Mouse (Mus musculus): ENCODE data around the gene Nxph3. TPM values are rescaled to one million over a fixed set of nuclear protein-coding genes. Genes with fewer than 3 reads are reported as not detected.
"Not testable (repeated sequence)": the region's sequence is repeated elsewhere in the genome, so short reads cannot be mapped to it uniquely, and the experiment has no call there.

The Nxph3 gene
- polyA plus RNA-seq, 1 experiment, result 1.6 TPM

- DNase-seq (ENCODE audit: low read depth), result no peak
These were observed 4.9 kb upstream of the Nxph3 start for GRCm38 (mm10) chr11:95519299-95519698.

- DNase-seq (ENCODE audit: low read depth), result no peak
These were observed 2.8 kb upstream of the Nxph3 start for GRCm38 (mm10) chr11:95517162-95517561.

GRCm38 (mm10) chr11:95516491-95516911 lies 2.1 kb upstream of the Nxph3 start:
- DNase-seq (ENCODE audit: low read depth), result no peak

GRCm38 (mm10) chr11:95515376-95516323 lies 1.3 kb upstream of the Nxph3 start:
- DNase-seq (ENCODE audit: low read depth), result no peak

GRCm38 (mm10) chr11:95513461-95514297 lies 691 bp downstream of the Nxph3 start:
- no peak for DNase-seq (ENCODE audit: low read depth)

- DNase-seq (ENCODE audit: low read depth), result no peak
These were observed 2.0 kb downstream of the Nxph3 start for GRCm38 (mm10) chr11:95512383-95512782.

- DNase-seq (ENCODE audit: low read depth), result no peak
These were observed 2.5 kb downstream of the Nxph3 start for GRCm38 (mm10) chr11:95511919-95512318.

GRCm38 (mm10) chr11:95510631-95511030 lies 3.7 kb downstream of the Nxph3 start:
- no peak for DNase-seq (ENCODE audit: low read depth)

GRCm38 (mm10) chr11:95509126-95509717 lies 5.1 kb downstream of the Nxph3 start:
- no peak for DNase-seq (ENCODE audit: low read depth)

- no peak for DNase-seq (ENCODE audit: low read depth)
These were observed 6.0 kb downstream of the Nxph3 start for GRCm38 (mm10) chr11:95508211-95508926.

GRCm38 (mm10) chr11:95507785-95508184 lies 6.6 kb downstream of the Nxph3 start:
- DNase-seq (ENCODE audit: low read depth), result no peak

GRCm38 (mm10) chr11:95507041-95507716 lies 7.2 kb downstream of the Nxph3 start:
- peak; percentile 40 for DNase-seq (ENCODE audit: low read depth)

- no peak for DNase-seq (ENCODE audit: low read depth)
These were observed 10.1 kb downstream of the Nxph3 start for GRCm38 (mm10) chr11:95504271-95504731.

GRCm38 (mm10) chr11:95503581-95504180 lies 10.7 kb downstream of the Nxph3 start:
- no peak for DNase-seq (ENCODE audit: low read depth)

GRCm38 (mm10) chr11:95501826-95502225 lies 12.5 kb downstream of the Nxph3 start:
- not testable (repeated sequence) for DNase-seq (ENCODE audit: low read depth)

GRCm38 (mm10) chr11:95500836-95501235 lies 13.5 kb downstream of the Nxph3 start:
- no peak for DNase-seq (ENCODE audit: low read depth)

- DNase-seq (ENCODE audit: low read depth), result no peak
These were observed 14.0 kb downstream of the Nxph3 start for GRCm38 (mm10) chr11:95500412-95500811.

- no peak for DNase-seq (ENCODE audit: low read depth)
These were observed 16.4 kb downstream of the Nxph3 start for GRCm38 (mm10) chr11:95497921-95498320.

GRCm38 (mm10) chr11:95495883-95496282 lies 18.5 kb downstream of the Nxph3 start:
- no peak for DNase-seq (ENCODE audit: low read depth)

GRCm38 (mm10) chr11:95494374-95494773 lies 20.0 kb downstream of the Nxph3 start:
- no peak for DNase-seq (ENCODE audit: low read depth)

All from gonadal fat pad, adult 2 months (tissue).